Mouse (Mus musculus): ENCODE data around the gene Cnnm2.

DNA sequence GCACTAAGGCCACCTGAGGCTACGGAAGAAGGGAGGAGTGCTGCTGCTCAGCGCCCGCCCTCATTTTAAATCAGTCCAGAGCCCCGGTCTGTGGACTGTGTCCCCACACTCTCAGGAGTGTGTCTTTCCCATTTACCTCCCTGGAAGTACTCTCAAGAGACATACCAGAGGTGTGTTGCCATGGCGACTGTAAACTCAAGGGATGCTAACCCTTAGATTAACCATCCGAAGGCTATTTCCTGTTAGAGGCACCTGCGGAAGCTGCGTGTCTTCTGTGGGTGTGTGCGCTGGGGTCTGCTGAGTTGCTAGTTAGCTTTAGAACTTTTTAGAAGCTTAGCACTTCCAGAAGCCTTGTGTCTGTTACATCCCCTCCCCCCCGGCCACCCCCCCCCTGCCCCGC is 107.7 kb downstream of the Cnnm2 start:
- TF ChIP-seq CTCF (IDR thresholded peaks at IDR 0.05 in 2 of 3, conservative IDR thresholded peaks at IDR 0.05 in 1 of 3; ENCODE audit: control insufficient read depth in 1 of 3, insufficient read depth in 1 of 3, low read depth in 2 of 3, low read length in 3 of 3, poor library complexity in 1 of 3, severe bottlenecking in 1 of 3) (no peak), BHLHE40 (IDR thresholded peaks at IDR 0.05; ENCODE audit: borderline replicate concordance, low read depth, low read length) (no peak), KAT2A (conservative IDR thresholded peaks at IDR 0.05; ENCODE audit: low read depth, low read length) (no peak), TAL1 (IDR thresholded peaks at IDR 0.05; ENCODE audit: low read length) (no peak), ZNF384 (IDR thresholded peaks at IDR 0.05; ENCODE audit: low read depth, low read length) (no peak), UBTF (IDR thresholded peaks at IDR 0.05; ENCODE audit: borderline replicate concordance, insufficient read depth, low read depth, low read length) (no peak), POLR2A (IDR thresholded peaks at IDR 0.05; ENCODE audit: control insufficient read depth in 1 of 2, insufficient read depth in 1 of 2, low read depth in 1 of 2, low read length in 2 of 2, poor library complexity in 1 of 2) (no peak), EP300 (IDR thresholded peaks at IDR 0.05; ENCODE audit: low read depth in 1 of 2, low read length in 2 of 2) (no peak), ZC3H11A (IDR thresholded peaks at IDR 0.05; ENCODE audit: low read depth, low read length) (no peak), GATA1 (IDR thresholded peaks at IDR 0.05; ENCODE audit: low read depth, low read length) (no peak), SIN3A (IDR thresholded peaks at IDR 0.05; ENCODE audit: low read length) (no peak), ELF1 (IDR thresholded peaks at IDR 0.05; ENCODE audit: low read depth, low read length) (no peak), USF1 (IDR thresholded peaks at IDR 0.05; ENCODE audit: low read depth, low read length) (no peak), TCF12 (IDR thresholded peaks at IDR 0.05; ENCODE audit: low read depth, low read length) (no peak)
